Mouse (Mus musculus): ENCODE results near the gene Clasp2. TPM values are rescaled to one million over a fixed set of nuclear protein-coding genes. Genes with fewer than 3 reads are reported as not detected.

The Clasp2 gene
- polyA plus RNA-seq, 1 experiment = 6.6 TPM

GRCm38 (mm10) chr9:113932501-113932900, 191.2 kb downstream of the Clasp2 start:
- Histone ChIP-seq H3K79me2 (ENCODE audit: control insufficient read depth, insufficient read depth) (peaks cover 58% of the 10 kb centered on the region), H3K27me3 (ENCODE audit: control insufficient read depth, insufficient read depth, insufficient read length) (no peaks in the 10 kb centered on the region), H3K4me2 (ENCODE audit: low read depth) (peak overlapping the region; percentile 88), H3K36me3 (ENCODE audit: control insufficient read depth, insufficient read depth) (no peaks in the 10 kb centered on the region), H3ac (ENCODE audit: control insufficient read depth, insufficient read length) (peak overlapping the region; percentile 94), H3K4me3 (peak overlapping the region; percentile 50)
- TF ChIP-seq USF1 (IDR thresholded peaks at IDR 0.05; ENCODE audit: low read depth) (no peak), E2F4 (IDR thresholded peaks at IDR 0.05; ENCODE audit: insufficient read depth) (no peak), SRF (IDR thresholded peaks at IDR 0.05; ENCODE audit: control insufficient read depth, insufficient read length, low read depth) (no peak), MYOD1 (IDR thresholded peaks at IDR 0.05; ENCODE audit: control insufficient read depth in 1 of 3, insufficient read length in 2 of 3, low read depth in 2 of 3) (no peak), POLR2AphosphoS2 (IDR thresholded peaks at IDR 0.05; ENCODE audit: insufficient read length, low read depth) (no peak)

GRCm38 (mm10) chr9:113935638-113936037, 194.4 kb downstream of the Clasp2 start:
- Histone ChIP-seq H3K4me2 (ENCODE audit: low read depth) (peak overlapping the region; percentile 16), H3K79me2 (ENCODE audit: control insufficient read depth, insufficient read depth) (peaks cover 89% of the 10 kb centered on the region), H3K4me3 (no peak overlapping the region), H3K27me3 (ENCODE audit: control insufficient read depth, insufficient read depth, insufficient read length) (no peaks in the 10 kb centered on the region), H3ac (ENCODE audit: control insufficient read depth, insufficient read length) (no peak overlapping the region), H3K36me3 (ENCODE audit: control insufficient read depth, insufficient read depth) (no peaks in the 10 kb centered on the region)
- no peak for TF ChIP-seq TCF3 (IDR thresholded peaks at IDR 0.05; ENCODE audit: insufficient read length, low read depth)
- TF ChIP-seq REST (IDR thresholded peaks at IDR 0.05; ENCODE audit: insufficient read depth, insufficient read length) = no peak
- no peak for TF ChIP-seq USF1 (IDR thresholded peaks at IDR 0.05; ENCODE audit: low read depth)
- no peak for TF ChIP-seq CEBPB (IDR thresholded peaks at IDR 0.05; ENCODE audit: insufficient read depth, poor library complexity, severe bottlenecking)

GRCm38 (mm10) chr9:113939063-113939850, 198.0 kb downstream of the Clasp2 start:
- H3K4me2 ChIP-seq (ENCODE audit: low read depth) = no peak overlapping the region
- no peak overlapping the region for H3ac ChIP-seq (ENCODE audit: control insufficient read depth, insufficient read length)
- peaks cover 100% of the 10 kb centered on the region for H3K79me2 ChIP-seq (ENCODE audit: control insufficient read depth, insufficient read depth)
- H3K4me3 ChIP-seq = no peak overlapping the region
- TF ChIP-seq MYOD1 (IDR thresholded peaks at IDR 0.05; ENCODE audit: control insufficient read depth in 1 of 3, insufficient read length in 2 of 3, low read depth in 2 of 3) (peak in 1 of 3 experiments; percentile 5), USF1 (IDR thresholded peaks at IDR 0.05; ENCODE audit: low read depth) (no peak)
- H3K36me3 ChIP-seq (ENCODE audit: control insufficient read depth, insufficient read depth) = no peaks in the 10 kb centered on the region
- H3K27me3 ChIP-seq (ENCODE audit: control insufficient read depth, insufficient read depth, insufficient read length) = no peaks in the 10 kb centered on the region

GRCm38 (mm10) chr9:113941103-113941805, 200.0 kb downstream of the Clasp2 start:
- H3K36me3 ChIP-seq (ENCODE audit: control insufficient read depth, insufficient read depth) = peaks cover 3% of the 10 kb centered on the region
- H3K27me3 ChIP-seq (ENCODE audit: control insufficient read depth, insufficient read depth, insufficient read length) = no peaks in the 10 kb centered on the region
- no peak overlapping the region for H3K4me3 ChIP-seq
- H3K4me2 ChIP-seq (ENCODE audit: low read depth) = no peak overlapping the region
- peaks cover 99% of the 10 kb centered on the region for H3K79me2 ChIP-seq (ENCODE audit: control insufficient read depth, insufficient read depth)
- no peak overlapping the region for H3ac ChIP-seq (ENCODE audit: control insufficient read depth, insufficient read length)
- TF ChIP-seq CEBPB (IDR thresholded peaks at IDR 0.05; ENCODE audit: insufficient read depth, poor library complexity, severe bottlenecking) (no peak), POLR2AphosphoS2 (IDR thresholded peaks at IDR 0.05; ENCODE audit: insufficient read length, low read depth) (no peak)

- TF ChIP-seq MYOD1 (IDR thresholded peaks at IDR 0.05; ENCODE audit: control insufficient read depth in 1 of 3, insufficient read length in 2 of 3, low read depth in 2 of 3) (peak; percentile 39 to 74 (median 50)), MYOG (IDR thresholded peaks at IDR 0.05; ENCODE audit: control insufficient read depth in 1 of 3, insufficient read depth in 1 of 3, insufficient read length in 2 of 3, low read depth in 2 of 3) (no peak)
- Histone ChIP-seq H3K79me2 (ENCODE audit: control insufficient read depth, insufficient read depth) (peaks cover 93% of the 10 kb centered on the region), H3K27me3 (ENCODE audit: control insufficient read depth, insufficient read depth, insufficient read length) (no peaks in the 10 kb centered on the region), H3K4me3 (no peak overlapping the region), H3K36me3 (ENCODE audit: control insufficient read depth, insufficient read depth) (peaks cover 10% of the 10 kb centered on the region), H3ac (ENCODE audit: control insufficient read depth, insufficient read length) (no peak overlapping the region), H3K4me2 (ENCODE audit: low read depth) (peak overlapping the region; percentile 30)
Measured at GRCm38 (mm10) chr9:113943372-113943771, 202.1 kb downstream of the Clasp2 start.

- Histone ChIP-seq H3K4me3 (no peak overlapping the region), H3K4me2 (ENCODE audit: low read depth) (no peak overlapping the region), H3K36me3 (ENCODE audit: control insufficient read depth, insufficient read depth) (peaks cover 17% of the 10 kb centered on the region), H3K79me2 (ENCODE audit: control insufficient read depth, insufficient read depth) (peaks cover 71% of the 10 kb centered on the region), H3K27me3 (ENCODE audit: control insufficient read depth, insufficient read depth, insufficient read length) (no peaks in the 10 kb centered on the region), H3ac (ENCODE audit: control insufficient read depth, insufficient read length) (no peak overlapping the region)
- TF ChIP-seq MAX (IDR thresholded peaks at IDR 0.05; ENCODE audit: low read depth) = no peak
Measured at GRCm38 (mm10) chr9:113947216-113947615, 205.9 kb downstream of the Clasp2 start.
